Mouse (Mus musculus): ENCODE results near the gene Cacna1a.

Gene Cacna1a

DNA sequence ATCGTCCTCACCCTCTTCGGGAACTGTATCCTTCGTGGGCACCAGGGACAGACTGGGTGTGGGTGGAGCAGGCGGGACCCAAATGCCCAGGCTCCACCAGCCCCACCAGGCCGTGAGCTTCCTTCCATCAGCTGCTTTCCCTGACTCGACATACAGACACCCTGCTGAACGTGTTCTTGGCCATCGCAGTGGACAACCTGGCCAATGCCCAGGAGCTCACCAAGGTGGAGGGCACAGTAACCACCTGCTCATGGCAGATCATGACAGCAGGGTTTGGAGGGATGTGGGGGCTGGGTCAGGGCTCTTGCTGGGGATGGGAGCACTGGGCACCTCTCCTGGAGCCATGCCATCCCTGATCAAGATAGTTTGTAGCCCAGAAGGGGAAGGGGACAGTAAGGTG lies 164.9 kb downstream of the Cacna1a start:
- DNase-seq: no peak

DNA sequence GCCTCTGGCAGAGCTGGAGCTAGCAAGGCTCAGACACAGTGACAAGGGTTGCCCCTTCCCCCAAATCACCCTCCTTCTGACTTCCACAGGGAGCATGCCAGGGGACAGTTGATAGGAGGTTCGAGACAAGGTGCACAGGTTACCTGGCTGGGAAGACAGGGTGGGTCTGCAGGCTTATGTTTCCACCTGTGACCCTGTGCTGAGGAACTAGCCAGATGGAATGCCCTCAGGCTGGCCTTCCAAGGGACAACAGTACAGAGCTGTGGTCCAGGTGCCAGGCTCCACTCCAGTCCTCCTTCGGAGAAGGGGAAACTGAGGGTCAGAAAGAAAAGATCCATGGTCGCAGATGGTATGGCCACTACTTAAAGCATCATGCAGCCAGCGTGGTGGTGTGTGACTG lies 165.4 kb downstream of the Cacna1a start:
- no peak for DNase-seq

DNA sequence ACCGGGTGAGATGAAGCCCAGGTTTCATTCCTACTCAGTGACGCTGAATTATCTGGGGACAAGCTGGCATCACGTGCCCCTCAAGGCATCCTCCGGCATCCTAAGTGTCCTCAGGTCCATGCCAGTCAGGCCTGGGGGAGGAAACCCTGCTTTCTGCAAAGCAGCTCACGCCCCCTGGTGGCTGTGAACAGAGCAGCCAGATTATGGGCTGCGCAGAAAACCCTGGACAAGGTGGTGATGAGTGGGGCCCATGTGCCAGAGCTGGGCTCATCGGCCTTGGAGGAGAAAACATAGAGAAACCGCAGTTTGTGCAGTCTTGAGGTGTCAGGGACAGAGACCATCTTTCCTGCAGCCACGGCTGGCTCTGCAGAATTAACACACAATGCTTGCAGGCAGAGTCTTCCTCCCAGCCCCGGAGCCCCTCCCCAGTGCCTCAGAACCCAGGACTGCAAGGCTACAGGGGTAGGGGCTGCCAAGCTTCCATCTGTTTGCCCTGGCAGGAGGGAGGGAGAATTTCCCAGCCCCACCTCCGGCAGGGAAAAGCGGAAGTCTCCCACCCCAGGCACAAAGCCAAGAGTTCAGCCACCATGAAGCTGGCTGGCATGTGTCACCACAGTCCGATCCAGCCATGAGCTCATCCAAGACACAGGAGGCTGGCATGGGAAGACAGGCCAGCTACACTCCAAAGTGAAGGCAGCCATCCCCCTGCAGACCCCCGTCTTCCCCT lies 166.2 kb downstream of the Cacna1a start:
- peak; percentile 40 for DNase-seq

DNA sequence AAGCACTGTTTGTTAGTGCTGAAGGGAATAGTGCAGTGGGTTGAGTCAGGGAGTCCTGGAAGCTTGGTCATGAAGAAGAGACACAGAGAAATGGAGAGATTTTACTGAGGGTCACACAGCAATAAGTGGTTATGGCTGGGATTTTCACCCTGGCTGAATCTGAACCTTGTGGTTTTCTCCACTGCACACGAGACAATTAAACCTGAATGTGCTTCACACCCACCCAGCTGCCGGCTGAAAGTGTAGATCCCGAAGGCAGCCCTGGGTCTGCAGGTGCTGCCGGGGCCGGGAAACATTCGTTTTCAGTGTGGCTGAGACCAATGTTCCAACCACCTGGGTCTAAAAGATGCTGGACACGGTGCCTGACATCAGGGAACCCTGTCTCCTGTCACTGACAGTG lies 167.0 kb downstream of the Cacna1a start:
- DNase-seq: no peak

GRCm38 (mm10) chr8:84557936-84558335 lies 169.7 kb downstream of the Cacna1a start:
- no peak for DNase-seq

GRCm38 (mm10) chr8:84559121-84559604 lies 170.9 kb downstream of the Cacna1a start:
- DNase-seq: no peak

- no peak for DNase-seq
Observed at GRCm38 (mm10) chr8:84561698-84562097, 173.5 kb downstream of the Cacna1a start.

GRCm38 (mm10) chr8:84564042-84564441 lies 175.8 kb downstream of the Cacna1a start:
- DNase-seq: no peak

DNA sequence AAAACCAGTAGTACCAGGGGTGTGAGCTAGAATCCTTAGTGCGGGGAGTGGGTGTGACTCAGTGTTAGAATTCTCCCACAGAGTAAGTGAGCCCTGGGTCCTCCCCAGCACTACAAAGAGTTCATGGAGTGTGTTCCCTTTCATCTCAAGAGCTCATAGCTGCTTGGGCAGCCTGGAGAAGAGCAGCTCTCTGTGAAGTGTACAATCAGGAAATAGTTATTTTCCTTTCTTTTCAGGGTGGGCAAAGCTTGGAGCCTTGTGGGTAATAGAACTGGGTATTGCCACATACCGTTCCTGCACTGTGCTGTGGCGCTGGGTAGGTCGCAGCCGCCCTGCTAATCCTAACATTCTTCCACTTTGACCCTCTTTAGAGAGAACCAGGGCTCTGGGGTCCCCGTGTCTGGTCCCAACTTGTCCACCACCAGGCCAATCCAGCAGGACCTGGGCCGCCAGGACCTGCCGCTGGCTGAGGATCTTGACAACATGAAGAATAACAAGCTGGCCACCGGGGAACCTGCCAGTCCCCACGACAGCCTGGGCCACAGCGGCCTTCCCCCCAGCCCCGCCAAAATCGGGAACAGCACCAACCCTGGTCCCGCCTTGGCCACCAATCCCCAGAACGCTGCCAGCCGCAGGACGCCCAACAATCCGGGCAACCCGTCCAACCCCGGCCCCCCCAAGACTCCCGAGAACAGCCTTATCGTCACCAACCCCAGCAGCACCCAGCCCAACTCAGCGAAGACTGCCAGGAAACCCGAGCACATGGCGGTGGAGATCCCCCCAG lies 177.5 kb downstream of the Cacna1a start:
- DNase-seq: no peak

GRCm38 (mm10) chr8:84566816-84567413 lies 178.7 kb downstream of the Cacna1a start:
- no peak for DNase-seq

GRCm38 (mm10) chr8:84567541-84567940 lies 179.3 kb downstream of the Cacna1a start:
- DNase-seq: peak; percentile 6

DNA sequence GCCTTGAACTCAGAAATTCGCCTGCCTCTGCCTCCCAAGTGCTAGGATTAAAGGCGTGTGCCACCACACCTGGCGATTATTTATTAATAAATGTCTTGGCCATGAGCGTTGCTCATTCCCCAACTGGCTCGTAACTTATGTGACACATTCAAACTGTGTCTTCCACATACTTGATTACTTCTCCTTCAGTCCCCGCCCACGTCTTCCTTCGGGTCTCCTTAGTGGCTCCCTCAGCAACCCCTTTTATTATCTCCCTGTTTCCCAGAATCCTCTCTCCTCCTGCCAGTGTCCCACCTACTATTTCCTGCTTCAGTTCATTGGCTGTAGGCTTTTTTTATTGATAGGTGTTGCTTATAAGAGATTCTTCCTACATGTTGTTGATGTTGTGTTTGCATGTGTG lies 180.5 kb downstream of the Cacna1a start:
- no peak for DNase-seq

DNA sequence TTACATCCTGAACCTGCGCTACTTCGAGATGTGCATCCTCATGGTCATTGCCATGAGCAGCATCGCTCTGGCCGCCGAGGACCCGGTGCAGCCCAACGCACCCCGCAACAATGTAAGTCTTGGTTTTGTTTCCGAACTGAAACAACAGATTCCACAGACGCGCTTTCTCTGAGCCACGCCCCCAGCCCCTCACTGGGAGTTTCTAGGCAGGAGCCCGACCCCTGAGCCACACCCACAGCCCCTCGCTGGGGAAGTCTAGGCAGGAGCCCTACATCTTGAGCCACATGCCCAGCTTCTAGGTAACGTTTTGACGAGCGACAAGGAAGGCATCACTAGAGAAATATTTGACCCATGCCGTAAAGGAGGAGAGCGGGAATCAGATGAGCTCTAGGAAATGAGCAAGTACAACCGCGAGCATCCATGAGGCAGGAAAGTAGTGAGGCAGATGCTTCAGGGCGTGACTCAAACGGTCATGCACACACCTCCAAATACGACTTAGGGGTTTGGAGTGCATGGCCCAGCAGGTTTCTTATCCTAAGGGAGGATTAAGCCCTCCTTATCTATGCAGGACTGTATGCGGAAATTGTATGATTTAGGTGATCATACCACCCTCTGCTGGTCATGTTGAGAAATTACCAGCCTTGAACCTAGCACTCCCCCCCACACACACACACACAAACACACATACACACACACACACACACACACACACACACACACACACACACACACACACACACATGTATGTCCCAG lies 181.9 kb downstream of the Cacna1a start:
- DNase-seq: no peak

GRCm38 (mm10) chr8:84577432-84577831 lies 189.2 kb downstream of the Cacna1a start:
- no peak for DNase-seq

GRCm38 (mm10) chr8:84579595-84579994 lies 191.4 kb downstream of the Cacna1a start:
- peak; percentile 26 for DNase-seq

DNA sequence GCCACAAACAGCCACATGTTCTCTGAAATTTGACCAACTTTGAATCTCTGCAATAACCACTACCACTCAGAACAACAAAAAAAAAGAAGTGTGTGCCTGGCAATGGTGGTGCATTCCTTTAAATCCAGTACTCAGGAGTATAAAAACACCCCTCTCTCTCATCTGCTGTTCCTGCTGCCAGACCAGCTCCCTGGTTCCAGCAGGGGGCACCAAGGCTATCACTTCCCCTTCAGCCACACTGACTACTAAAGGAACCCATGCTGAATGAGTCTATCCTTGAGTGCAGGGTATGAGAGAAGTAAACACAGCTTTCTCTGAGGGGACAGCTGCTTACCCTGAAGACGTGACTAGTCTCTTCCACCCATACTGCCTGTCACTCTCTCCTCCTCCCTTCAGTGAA lies 197.1 kb downstream of the Cacna1a start:
- no peak for DNase-seq

DNA sequence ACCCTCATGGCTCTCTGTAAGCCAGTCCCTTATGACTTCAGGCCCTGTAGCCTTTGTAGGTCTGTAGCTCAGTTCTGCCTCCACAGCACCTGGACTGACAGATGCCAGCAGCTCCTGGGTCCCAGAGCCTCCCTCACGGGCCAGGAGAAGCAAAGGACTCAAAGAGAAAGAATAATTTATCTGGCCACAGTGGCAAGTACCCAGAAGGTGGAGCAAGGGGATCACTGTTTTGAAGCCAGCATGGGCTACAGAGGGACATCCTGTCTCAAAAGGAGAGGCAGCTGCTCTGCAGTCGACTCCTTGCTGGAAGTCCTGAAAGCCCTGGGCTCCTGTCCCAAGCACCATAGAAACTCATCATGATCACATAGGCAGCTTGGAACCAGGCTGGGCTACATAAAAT lies 198.0 kb downstream of the Cacna1a start:
- no peak for DNase-seq

- DNase-seq: no peak
Observed at GRCm38 (mm10) chr8:84588498-84588897, 200.3 kb downstream of the Cacna1a start.

- peak; percentile 73 for DNase-seq
Observed at GRCm38 (mm10) chr8:84592015-84592662, 203.9 kb downstream of the Cacna1a start.

- no peak for DNase-seq
Observed at GRCm38 (mm10) chr8:84593143-84593542, 204.9 kb downstream of the Cacna1a start.

DNA sequence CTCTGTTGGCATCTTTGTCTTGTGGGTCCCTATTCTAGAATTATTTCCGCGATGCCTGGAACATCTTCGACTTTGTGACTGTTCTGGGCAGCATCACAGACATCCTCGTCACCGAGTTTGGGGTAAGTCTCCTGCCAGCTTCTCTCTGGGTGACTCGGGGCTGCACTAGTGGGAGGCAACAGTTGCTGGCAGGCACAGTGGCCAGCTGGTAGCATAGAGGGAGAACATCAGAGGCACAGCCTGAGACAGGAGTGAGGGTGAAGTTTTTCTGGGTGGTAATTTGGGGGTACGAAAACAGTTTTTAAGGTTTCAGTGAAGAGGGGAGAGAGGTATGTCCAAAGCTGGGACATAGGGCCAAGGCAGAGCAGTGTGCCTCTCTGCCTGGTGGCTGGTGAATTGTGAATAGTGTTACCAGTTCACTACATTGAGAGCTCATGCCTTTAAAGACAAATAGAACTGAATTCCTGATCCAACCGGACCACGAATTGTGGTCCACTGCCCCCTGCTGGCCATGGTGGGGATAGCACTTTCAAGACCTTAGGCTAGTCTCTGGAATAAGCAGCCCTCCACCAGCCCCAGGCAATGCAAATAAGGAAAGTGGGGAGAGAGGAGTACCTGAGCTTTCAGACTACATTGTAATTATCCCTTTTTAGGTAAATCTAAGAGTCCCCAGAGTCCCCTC lies 206.0 kb downstream of the Cacna1a start:
- DNase-seq: peak; percentile 71

DNA sequence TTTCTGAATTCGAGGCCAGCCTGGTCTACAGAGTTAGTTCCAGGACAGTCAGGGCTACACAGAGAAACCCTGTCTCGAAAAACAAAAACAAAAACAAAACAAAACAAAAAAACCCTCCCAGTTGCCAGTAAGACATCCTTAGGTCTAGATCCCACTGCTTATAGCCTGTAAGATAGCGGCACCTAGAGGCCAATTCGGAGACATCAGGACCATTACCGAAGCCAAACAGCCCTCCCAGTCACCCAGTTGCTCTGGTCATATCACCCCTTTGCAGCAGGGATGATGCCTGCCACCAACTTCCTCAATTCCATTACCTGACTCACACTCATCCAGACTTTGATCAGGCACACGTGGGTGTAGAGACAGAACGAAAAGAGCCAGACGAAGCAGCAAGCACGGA lies 207.4 kb downstream of the Cacna1a start:
- DNase-seq: peak; percentile 63

All from kidney, adult 9 months (tissue).